Mouse (Mus musculus): Measurements from ENCODE around the gene Lamp2.
A peak's percentile ranks its signal among the peaks of the same experiment; 100 is the strongest.
"Not testable (repeated sequence)": the region's sequence is repeated elsewhere in the genome, so short reads cannot be mapped to it uniquely, and the experiment has no call there.

Lamp2 gene

DNA sequence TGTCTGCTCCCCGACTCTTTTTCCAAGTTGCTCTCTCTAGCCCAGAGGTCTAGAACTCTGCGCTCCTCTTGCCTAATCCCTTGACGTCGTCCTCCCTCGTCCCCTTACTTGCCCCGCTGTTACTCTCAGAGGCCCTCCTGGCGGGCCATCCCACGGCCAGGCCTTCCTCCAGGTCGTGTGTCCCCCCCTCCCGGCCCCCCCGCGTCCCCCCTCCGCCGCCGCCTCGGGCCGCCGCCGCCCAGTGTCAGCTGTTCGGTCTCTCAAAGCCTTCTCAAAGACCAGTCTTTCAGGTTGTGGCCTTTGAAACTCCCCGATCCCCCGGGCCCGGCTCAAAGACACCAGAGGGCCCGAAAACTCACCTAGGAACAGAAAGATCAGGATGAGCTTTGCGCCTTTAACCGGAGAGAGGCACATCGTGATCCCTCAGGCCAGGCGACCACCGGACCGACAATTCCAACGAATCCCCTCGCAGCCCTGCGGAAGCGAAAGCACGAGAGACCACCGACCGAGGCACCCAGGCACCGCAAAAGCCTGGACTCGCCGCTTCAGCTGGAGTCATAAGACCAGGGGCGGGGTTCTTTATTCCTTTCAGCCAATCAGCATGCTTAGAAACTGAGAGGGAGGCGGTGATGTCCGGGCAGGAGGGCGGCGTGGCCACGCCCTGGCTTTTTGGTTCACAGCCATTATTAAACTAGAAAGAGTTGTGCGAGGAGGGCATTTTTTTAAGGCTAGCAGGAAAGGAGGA lies at the start of gene Lamp2:
Lamp2 (minus strand) TSS at position 565 of the 745 bp plus-strand sequence.
- peak; percentile 88 to 90 for DNase-seq (ENCODE audit: low spot score in 2 of 2)

GRCm38 (mm10) chrX:38504846-38505245 lies 48.6 kb upstream of the Lamp2 start:
- DNase-seq (ENCODE audit: low spot score in 2 of 2), result no peak

DNA sequence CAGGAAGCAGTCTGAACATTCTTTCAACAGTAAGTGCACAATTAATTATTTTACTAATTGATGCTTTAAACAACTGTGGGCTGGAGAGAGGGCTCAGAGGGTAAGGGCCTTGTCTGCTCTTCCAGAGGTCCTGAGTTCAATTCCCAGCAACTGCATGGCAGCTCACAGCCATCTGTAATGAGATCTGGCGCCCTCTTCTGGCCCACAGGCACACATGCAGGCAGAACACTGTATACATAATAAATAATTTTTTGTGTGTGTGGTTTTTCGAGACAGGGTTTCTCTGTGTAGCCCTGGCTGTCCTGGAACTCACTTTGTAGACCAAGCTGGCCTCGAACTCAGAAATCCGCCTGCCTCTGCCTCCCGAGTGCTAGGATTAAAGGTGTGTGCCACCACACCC lies 45.9 kb upstream of the Lamp2 start:
- not testable (repeated sequence) for DNase-seq (ENCODE audit: low spot score in 2 of 2)

DNA sequence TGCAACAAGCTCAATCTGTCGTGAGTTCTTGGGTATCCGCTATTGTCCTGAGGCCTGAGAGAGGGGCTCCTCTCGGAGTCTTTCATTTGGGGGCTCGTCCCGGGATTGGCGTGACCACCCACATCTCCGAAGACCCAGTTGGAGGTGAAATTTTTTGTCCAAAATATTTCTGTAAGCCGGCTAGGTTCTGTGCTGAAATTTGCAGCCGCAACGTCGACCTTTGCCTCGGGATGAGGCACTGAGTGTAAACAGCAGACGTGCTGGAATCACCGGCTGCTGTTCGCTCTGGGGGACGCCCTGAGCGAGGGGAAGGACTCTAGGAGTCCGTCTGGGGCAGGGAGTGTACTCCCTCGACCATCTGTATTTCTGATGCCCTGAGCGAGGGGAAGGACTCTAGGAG lies 29.2 kb upstream of the Lamp2 start:
- DNase-seq (ENCODE audit: low spot score in 2 of 2), result not testable (repeated sequence)

DNA sequence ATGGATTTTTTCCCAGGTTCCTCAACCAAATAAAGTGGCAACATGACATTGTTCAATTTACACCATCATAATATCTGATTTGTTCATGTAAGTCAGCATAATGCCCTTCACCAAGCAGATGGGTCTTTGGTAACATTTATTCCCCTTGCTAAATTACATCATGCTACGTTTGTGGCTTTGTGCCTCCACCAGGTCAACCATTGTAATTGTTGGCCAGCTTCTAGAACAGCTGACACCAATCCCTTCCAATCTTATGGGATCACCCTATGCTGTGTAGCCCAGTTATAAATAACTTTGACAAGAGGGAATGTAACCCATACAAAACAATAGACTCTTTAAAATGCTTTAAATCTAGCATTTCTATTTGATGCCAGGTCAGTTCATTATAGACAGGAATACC lies 22.3 kb upstream of the Lamp2 start:
- no peak for DNase-seq (ENCODE audit: low spot score in 2 of 2)

DNA sequence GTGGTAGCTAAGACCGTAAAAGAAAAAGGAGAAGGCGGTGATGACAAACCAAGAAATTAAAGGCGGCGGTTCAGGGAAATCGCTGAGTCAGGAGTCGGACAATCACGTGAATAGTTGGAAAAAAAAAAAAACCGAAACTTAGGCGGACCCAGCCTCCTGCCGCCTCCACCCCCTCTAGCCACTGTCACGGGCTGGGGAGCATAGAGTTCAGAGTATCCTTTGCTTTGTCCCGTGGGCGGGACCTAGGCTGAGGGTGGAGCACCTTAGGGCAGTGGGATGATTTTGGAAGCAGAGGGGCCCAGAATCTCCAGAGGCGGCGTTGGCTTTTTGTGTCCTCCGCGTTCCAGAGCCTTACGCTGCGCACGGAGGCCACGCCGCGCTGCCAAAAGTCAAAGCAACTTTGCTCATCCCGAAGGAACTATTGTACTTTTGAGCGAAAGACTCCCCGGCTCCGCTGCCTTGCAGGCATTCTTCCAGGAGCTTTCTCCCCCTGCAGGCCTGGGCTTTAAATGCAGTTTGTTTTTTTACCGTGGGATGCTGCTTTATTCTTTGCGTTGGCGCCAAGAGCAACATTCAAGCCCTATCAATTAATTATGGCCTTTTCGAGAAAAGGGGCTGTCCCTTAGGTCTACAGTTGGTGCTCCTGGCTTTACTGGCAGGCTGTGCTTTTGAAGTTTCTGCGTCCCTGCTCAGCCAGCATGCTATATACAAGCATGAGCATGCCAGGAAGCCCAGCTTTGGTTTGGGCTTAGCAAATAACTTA lies 17.5 kb upstream of the Lamp2 start:
- DNase-seq (ENCODE audit: low spot score in 2 of 2), result peak; percentile 75 to 87

- DNase-seq (ENCODE audit: low spot score in 2 of 2), result no peak
These were observed 16.9 kb upstream of the Lamp2 start for GRCm38 (mm10) chrX:38473164-38473536.

- DNase-seq (ENCODE audit: low spot score in 2 of 2), result no peak
These were observed 10.0 kb upstream of the Lamp2 start for GRCm38 (mm10) chrX:38466236-38466635.

GRCm38 (mm10) chrX:38463160-38463559 lies 6.9 kb upstream of the Lamp2 start:
- DNase-seq (ENCODE audit: low spot score in 2 of 2), result no peak

GRCm38 (mm10) chrX:38462101-38462500 lies 5.8 kb upstream of the Lamp2 start:
- no peak for DNase-seq (ENCODE audit: low spot score in 2 of 2)

- peak; percentile 11 to 28 for DNase-seq (ENCODE audit: low spot score in 2 of 2)
These were observed 4.6 kb upstream of the Lamp2 start for GRCm38 (mm10) chrX:38460887-38461286.

GRCm38 (mm10) chrX:38459076-38459475 lies 2.8 kb upstream of the Lamp2 start:
- no peak for DNase-seq (ENCODE audit: low spot score in 2 of 2)

GRCm38 (mm10) chrX:38456635-38457006 lies 367 bp upstream of the Lamp2 start:
- no peak for DNase-seq (ENCODE audit: low spot score in 2 of 2)

DNA sequence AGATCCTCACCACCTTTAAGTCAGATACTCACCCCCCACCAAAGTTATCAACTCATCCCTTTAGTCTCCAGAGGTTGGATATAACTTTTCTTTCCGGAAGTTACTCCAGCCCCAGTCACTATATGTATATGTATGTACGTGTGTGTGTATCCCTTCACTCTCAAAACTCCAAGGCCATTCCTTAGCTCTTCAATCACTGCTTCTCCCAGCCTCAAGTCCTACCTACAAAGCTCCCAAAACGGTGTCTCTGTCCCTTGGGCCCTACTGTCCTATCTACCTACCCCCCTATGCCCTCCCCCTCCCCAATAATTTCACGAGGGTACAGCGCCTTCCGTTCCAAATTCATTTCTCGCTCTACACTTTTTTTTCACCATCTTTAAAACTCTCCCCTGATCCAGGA lies 780 bp downstream of the Lamp2 start:
- DNase-seq (ENCODE audit: low spot score in 2 of 2), result no peak

DNA sequence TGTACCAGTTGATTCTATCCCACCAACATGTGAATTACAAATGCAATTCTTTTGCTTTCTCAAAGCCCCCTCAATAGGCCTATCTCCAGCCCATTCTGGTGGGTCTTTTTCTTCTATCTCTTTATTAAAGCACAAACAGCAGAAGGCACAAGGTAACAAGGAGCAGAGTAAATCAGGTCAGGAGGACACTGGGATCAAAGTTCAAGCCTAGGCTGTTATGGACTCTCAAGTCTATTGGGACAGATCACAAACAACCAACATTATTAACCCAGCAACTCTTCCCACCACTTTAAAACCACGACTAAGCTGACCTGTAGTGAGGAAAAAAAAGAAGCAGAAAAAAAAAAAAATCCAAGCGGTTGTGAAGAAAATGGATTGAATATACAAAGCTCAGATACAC lies 1.4 kb downstream of the Lamp2 start:
- DNase-seq (ENCODE audit: low spot score in 2 of 2), result no peak

- DNase-seq (ENCODE audit: low spot score in 2 of 2), result no peak
These were observed 2.3 kb downstream of the Lamp2 start for GRCm38 (mm10) chrX:38453924-38454323.

DNA sequence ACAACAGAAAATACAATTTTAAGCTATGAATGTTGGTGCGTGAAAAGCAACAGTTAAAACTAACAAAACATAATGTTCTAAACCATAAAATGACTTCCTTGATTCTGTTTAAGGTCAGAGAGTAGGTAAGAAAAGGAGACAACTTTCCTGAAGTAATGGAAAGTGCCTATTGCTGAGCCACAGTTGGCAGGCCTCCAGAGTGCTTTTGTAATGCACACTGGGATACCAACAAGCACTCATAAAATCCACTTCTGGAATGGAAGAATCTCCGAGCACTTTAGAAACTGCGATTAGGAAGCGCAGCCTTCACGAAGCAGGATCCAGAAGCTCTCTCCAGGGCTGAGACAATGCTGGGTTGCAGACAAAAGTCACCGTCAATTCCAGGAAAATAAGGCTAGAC lies 5.8 kb downstream of the Lamp2 start:
- DNase-seq (ENCODE audit: low spot score in 2 of 2), result no peak

DNA sequence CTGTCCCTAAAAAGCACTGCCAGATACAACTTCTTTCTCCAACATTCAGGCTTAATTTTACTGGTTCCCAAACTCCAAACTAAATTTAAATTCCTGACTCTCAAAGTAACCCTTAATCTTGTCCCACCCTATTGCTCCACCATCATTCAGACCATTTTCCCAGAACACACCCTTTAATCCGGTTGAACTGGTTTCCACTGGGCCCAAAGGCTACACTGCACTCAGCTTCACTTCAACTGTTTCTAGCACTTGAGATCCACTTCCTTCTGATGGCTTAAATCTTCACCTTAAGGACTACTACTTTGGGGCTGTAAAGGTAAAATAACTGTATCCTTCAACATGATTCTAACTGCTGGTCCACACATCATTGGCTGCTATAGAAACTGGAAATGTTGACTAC lies 10.5 kb downstream of the Lamp2 start:
- no peak for DNase-seq (ENCODE audit: low spot score in 2 of 2)

DNA sequence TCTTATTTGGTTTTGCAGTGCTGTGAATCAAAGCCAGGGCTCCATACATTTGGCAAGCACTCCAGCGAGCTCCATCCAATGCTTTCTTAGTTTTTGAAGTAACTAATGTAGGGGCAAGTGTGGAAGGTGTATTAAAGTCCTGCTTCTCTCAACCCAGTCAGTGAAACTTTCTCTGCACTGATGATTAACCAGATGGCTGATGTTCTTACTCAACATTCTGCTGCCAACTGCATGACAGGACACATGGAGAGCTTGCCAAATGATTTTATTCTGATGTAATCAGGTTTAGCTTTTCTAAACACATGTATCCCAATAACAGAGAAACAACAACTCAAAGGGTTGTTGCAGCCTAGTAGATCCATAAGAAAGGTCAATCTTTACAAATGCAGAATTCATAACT lies 13.8 kb downstream of the Lamp2 start:
- DNase-seq (ENCODE audit: low spot score in 2 of 2), result no peak

- no peak for DNase-seq (ENCODE audit: low spot score in 2 of 2)
These were observed 16.6 kb downstream of the Lamp2 start for GRCm38 (mm10) chrX:38439629-38440028.

DNA sequence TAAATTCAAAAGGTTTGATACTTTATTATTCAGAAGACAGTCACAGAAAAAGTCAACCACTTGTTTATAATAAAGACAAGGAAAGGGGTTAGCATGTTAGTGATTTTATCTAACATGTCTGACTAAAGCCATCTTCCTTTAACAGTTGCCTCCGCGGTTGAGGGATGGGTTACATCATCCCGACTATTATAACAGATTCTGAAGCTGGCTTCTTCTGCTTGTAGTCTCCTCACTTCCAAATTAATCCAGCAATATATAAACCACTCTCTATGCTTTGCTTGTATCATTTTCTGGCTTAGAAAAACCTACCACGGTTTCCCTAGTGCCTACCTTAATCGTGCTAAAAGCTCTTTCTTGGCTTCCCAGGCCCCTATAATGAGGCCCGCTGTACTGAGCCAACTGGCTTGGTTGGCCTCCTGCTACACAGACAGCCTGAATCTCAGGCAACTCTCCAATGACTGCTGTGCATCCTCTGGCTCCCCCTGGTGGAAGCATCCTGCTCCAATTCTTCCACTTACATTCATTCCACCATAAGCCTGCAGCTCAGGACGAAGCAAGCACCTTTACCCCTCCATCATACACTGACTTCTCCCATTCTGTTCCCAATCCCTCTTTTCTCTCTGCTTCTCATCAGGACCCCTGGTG lies 18.0 kb downstream of the Lamp2 start:
- DNase-seq (ENCODE audit: low spot score in 2 of 2), result peak; percentile 73 to 82

- no peak for DNase-seq (ENCODE audit: low spot score in 2 of 2)
These were observed 26.8 kb downstream of the Lamp2 start for GRCm38 (mm10) chrX:38429455-38429854.

Measured in heart, adult 9 months (tissue).